Mouse (Mus musculus): ENCODE measurements at regions not wholly inside any gene's neighbourhood (a gene's known extent, or its start where the extent isn't known, plus 50 kb on each side); places are given as distances from the start of the nearest gene placed in this dataset.
"Not testable (repeated sequence)": the region's sequence is repeated elsewhere in the genome, so short reads cannot be mapped to it uniquely, and the experiment has no call there.

GRCm38 (mm10) chr13:69129056-69129620 lies 129.8 kb upstream of the Adcy2 start:
- no peak for DNase-seq (ENCODE audit: low spot score)

- no peak for DNase-seq (ENCODE audit: low spot score)
Observed at GRCm38 (mm10) chr13:69127522-69127921, 128.2 kb upstream of the Adcy2 start.

- DNase-seq (ENCODE audit: low spot score), result not testable (repeated sequence)
Observed at GRCm38 (mm10) chr13:69118743-69119142, 119.4 kb upstream of the Adcy2 start.

- DNase-seq (ENCODE audit: low spot score), result no peak
Observed at GRCm38 (mm10) chr13:69109168-69109567, 109.8 kb upstream of the Adcy2 start.

GRCm38 (mm10) chr13:69086613-69087012 lies 87.3 kb upstream of the Adcy2 start:
- DNase-seq (ENCODE audit: low spot score), result peak; percentile 12

- DNase-seq (ENCODE audit: low spot score), result no peak
Observed at GRCm38 (mm10) chr13:69070336-69070735, 71.0 kb upstream of the Adcy2 start.

- DNase-seq (ENCODE audit: low spot score), result no peak
Observed at GRCm38 (mm10) chr13:69069817-69070216, 70.5 kb upstream of the Adcy2 start.

- DNase-seq (ENCODE audit: low spot score), result no peak
Observed at GRCm38 (mm10) chr13:69066636-69067035, 67.3 kb upstream of the Adcy2 start.

- DNase-seq (ENCODE audit: low spot score), result no peak
Observed at GRCm38 (mm10) chr13:69065285-69065684, 65.9 kb upstream of the Adcy2 start.

GRCm38 (mm10) chr13:69062692-69063233 lies 63.4 kb upstream of the Adcy2 start:
- DNase-seq (ENCODE audit: low spot score), result no peak

- no peak for DNase-seq (ENCODE audit: low spot score)
Observed at GRCm38 (mm10) chr13:69061436-69061835, 62.1 kb upstream of the Adcy2 start.

All from ovary, adult 18-20 months (tissue).